Comparison of ENCODE assay signal across 25 mouse cellular contexts in the genomic region with DNA sequence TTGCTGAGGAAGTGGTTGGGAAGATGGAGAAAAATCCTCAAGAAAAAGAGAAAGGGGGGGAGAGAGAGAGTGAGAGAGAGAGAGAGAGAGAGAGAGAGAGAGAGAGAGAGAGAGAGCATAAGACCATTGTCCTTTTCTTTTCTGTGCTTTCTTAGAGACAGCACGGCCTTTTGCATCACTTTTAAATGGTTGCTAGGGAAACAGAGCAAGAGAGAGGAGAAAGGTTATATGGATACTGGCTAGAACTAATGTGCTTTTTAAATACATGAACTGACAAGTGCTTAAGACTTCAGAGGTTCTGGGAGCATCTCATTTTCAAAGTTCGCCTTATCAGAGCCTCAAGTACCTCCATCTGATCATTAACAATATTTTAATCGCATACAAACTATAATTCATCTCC.
DNase-seq lines count a peak whose midpoint lies in the region; ATAC-seq and TF ChIP-seq lines count a peak whose summit lies in the region.
"Had no signal": no experiment of that assay in that cellular context is flagged by ENCODE, and none has a peak within 500 bp of the region (broad histone marks: within the 10 kb centered on the region; RNA-seq: fewer than 3 reads in every experiment).

No protein-coding gene starts in this region.

- 85% methylated on average over 3 of the region's 3 CpGs for WGBS in forebrain, embryonic 10.5 days
- WGBS in forebrain, embryonic 13.5 days: 64% methylated on average over 3 of the region's 3 CpGs
- WGBS in midbrain, embryonic 13.5 days: 64% methylated on average over 3 of the region's 3 CpGs
- 80% methylated on average over 3 of the region's 3 CpGs for WGBS in midbrain, embryonic 10.5 days
- 51% methylated on average over 3 of the region's 3 CpGs for WGBS in midbrain, embryonic 16.5 days

- peaks cover 29% of the 10 kb centered on the region for H3K4me1 ChIP-seq in forebrain, embryonic 10.5 days
- H3K4me1 ChIP-seq in forebrain, embryonic 13.5 days: no peaks in the 10 kb centered on the region
- peaks cover 12% of the 10 kb centered on the region; the same call in 1 of the 2 replicates for H3K4me1 ChIP-seq in midbrain, embryonic 13.5 days (replicated peaks)
- H3K4me1 ChIP-seq in midbrain, embryonic 10.5 days: peaks cover 26% of the 10 kb centered on the region
- peaks cover 9% of the 10 kb centered on the region for H3K4me1 ChIP-seq in midbrain, embryonic 16.5 days (ENCODE audit: control insufficient read depth, insufficient read depth, low read length)
- H3K4me1 ChIP-seq: embryonic facial prominence, embryonic 12.5 days; forebrain, embryonic 15.5 days had no signal

- no peak for TF ChIP-seq CTCF in brain, embryonic 14.5 days (IDR thresholded peaks at IDR 0.05; ENCODE audit: borderline replicate concordance, extremely low read depth, insufficient read depth, insufficient read length)

- no peaks in the 10 kb centered on the region for H3K9me3 ChIP-seq in forebrain, embryonic 10.5 days
- H3K9me3 ChIP-seq in forebrain, embryonic 13.5 days (replicated peaks): no peaks in the 10 kb centered on the region
- H3K9me3 ChIP-seq in midbrain, embryonic 13.5 days: no peaks in the 10 kb centered on the region
- no peaks in the 10 kb centered on the region for H3K9me3 ChIP-seq in midbrain, embryonic 10.5 days (replicated peaks)
- no peaks in the 10 kb centered on the region for H3K9me3 ChIP-seq in midbrain, embryonic 16.5 days (replicated peaks; ENCODE audit: control insufficient read depth, low read length, poor library complexity, severe bottlenecking)
- H3K9me3 ChIP-seq: embryonic facial prominence, embryonic 10.5 days; embryonic facial prominence, embryonic 12.5 days; forebrain, embryonic 15.5 days; G1E had no signal

- peak overlapping the region; percentile 44; the same call in 1 of the 2 replicates for H3K27ac ChIP-seq in forebrain, embryonic 10.5 days
- H3K27ac ChIP-seq in forebrain, embryonic 13.5 days: no peak overlapping the region
- peak overlapping the region; percentile 44; the same call in 1 of the 2 replicates for H3K27ac ChIP-seq in midbrain, embryonic 13.5 days
- no peak overlapping the region for H3K27ac ChIP-seq in midbrain, embryonic 10.5 days (replicated peaks)
- peak overlapping the region; percentile 77 for H3K27ac ChIP-seq in midbrain, embryonic 16.5 days (ENCODE audit: low read length)
- H3K27ac ChIP-seq: embryonic facial prominence, embryonic 10.5 days; embryonic facial prominence, embryonic 12.5 days; forebrain, embryonic 15.5 days had no signal

- H3K4me3 ChIP-seq in forebrain, embryonic 10.5 days: no peak overlapping the region
- H3K4me3 ChIP-seq in forebrain, embryonic 13.5 days: no peak overlapping the region
- no peak overlapping the region for H3K4me3 ChIP-seq in midbrain, embryonic 13.5 days (replicated peaks)
- no peak overlapping the region for H3K4me3 ChIP-seq in midbrain, embryonic 10.5 days
- H3K4me3 ChIP-seq in midbrain, embryonic 16.5 days (ENCODE audit: low read depth, low read length): no peak overlapping the region
- H3K4me3 ChIP-seq: embryonic facial prominence, embryonic 10.5 days; embryonic facial prominence, embryonic 12.5 days; forebrain, embryonic 15.5 days had no signal

- H3K4me2 ChIP-seq in forebrain, embryonic 13.5 days: no peak overlapping the region
- H3K4me2 ChIP-seq in midbrain, embryonic 13.5 days (replicated peaks): no peak overlapping the region
- H3K4me2 ChIP-seq in midbrain, embryonic 16.5 days (ENCODE audit: low read length): no peak overlapping the region
- H3K4me2 ChIP-seq: embryonic facial prominence, embryonic 12.5 days; forebrain, embryonic 15.5 days had no signal

- H3K36me3 ChIP-seq in forebrain, embryonic 10.5 days (replicated peaks): no peaks in the 10 kb centered on the region
- no peaks in the 10 kb centered on the region for H3K36me3 ChIP-seq in forebrain, embryonic 13.5 days (ENCODE audit: poor library complexity, severe bottlenecking)
- no peaks in the 10 kb centered on the region for H3K36me3 ChIP-seq in midbrain, embryonic 13.5 days
- no peaks in the 10 kb centered on the region for H3K36me3 ChIP-seq in midbrain, embryonic 10.5 days
- no peaks in the 10 kb centered on the region for H3K36me3 ChIP-seq in midbrain, embryonic 16.5 days (ENCODE audit: control insufficient read depth, insufficient read depth, low read length)
- H3K36me3 ChIP-seq: embryonic facial prominence, embryonic 10.5 days; embryonic facial prominence, embryonic 12.5 days; forebrain, embryonic 15.5 days; G1E had no signal

- ATAC-seq in forebrain, embryonic 13.5 days: no peak
- no peak for ATAC-seq in midbrain, embryonic 13.5 days
- peak; percentile 56; the same call in 1 of the 2 replicates for ATAC-seq in midbrain, embryonic 16.5 days
- ATAC-seq: activated CD4-positive, CD25-positive, alpha-beta regulatory T cell, adult 4 months; CD4-positive, CD25-positive, alpha-beta regulatory T cell, adult 4 months; forebrain, embryonic 15.5 days; forebrain, postnatal 0 days; Patski had no signal

- no peak for TF ChIP-seq POLR2A in brain, embryonic 14.5 days (IDR thresholded peaks at IDR 0.05; ENCODE audit: borderline replicate concordance, extremely low read depth, insufficient read depth, insufficient read length, poor library complexity, severe bottlenecking)

- intact Hi-C loops in heart, postnatal 25 days (cut with DNase I): no loop called here

- DNase-seq in forebrain, embryonic 10.5 days (ENCODE audit: extremely low spot score, low spot score): no peak
- no peak for DNase-seq in midbrain, embryonic 10.5 days (ENCODE audit: low spot score)
- DNase-seq in brain, embryonic 14.5 days (ENCODE audit: low read depth): peak; percentile 54
- no peak for DNase-seq in kidney, postnatal 14 days
- DNase-seq in heart, postnatal 25 days (ENCODE audit: low spot score): no peak
- DNase-seq: adrenal gland, postnatal 10 days; adrenal gland, postnatal 25 days; B cell, adult 2 months; cerebellum, adult 11-12 months; cerebellum, adult 2 months; cerebellum, adult 9-10 months; cerebellum, postnatal 10 days; cerebellum, postnatal 25 days; forebrain, postnatal 0 days had no signal

- no peaks in the 10 kb centered on the region for H3K27me3 ChIP-seq in forebrain, embryonic 10.5 days (ENCODE audit: poor library complexity, severe bottlenecking)
- H3K27me3 ChIP-seq in forebrain, embryonic 13.5 days: no peaks in the 10 kb centered on the region
- no peaks in the 10 kb centered on the region for H3K27me3 ChIP-seq in midbrain, embryonic 13.5 days
- no peaks in the 10 kb centered on the region for H3K27me3 ChIP-seq in midbrain, embryonic 10.5 days (ENCODE audit: low read depth, poor library complexity, severe bottlenecking)
- no peaks in the 10 kb centered on the region for H3K27me3 ChIP-seq in midbrain, embryonic 16.5 days (ENCODE audit: control insufficient read depth, insufficient read depth, low read depth, low read length)
- H3K27me3 ChIP-seq: CH12.LX; embryonic facial prominence, embryonic 12.5 days; forebrain, embryonic 15.5 days had no signal

- no peak overlapping the region for H3K9ac ChIP-seq in forebrain, embryonic 13.5 days
- H3K9ac ChIP-seq in midbrain, embryonic 13.5 days (replicated peaks): no peak overlapping the region
- H3K9ac ChIP-seq in midbrain, embryonic 16.5 days (ENCODE audit: low read depth, low read length): no peak overlapping the region
- H3K9ac ChIP-seq: embryonic facial prominence, embryonic 12.5 days; forebrain, embryonic 15.5 days; forebrain, postnatal 0 days had no signal

Comparison
In these comparisons a context has a peak if more than half of its experiments do, and no peak if none do; other contexts are left out.
1. H3K27ac ChIP-seq: peak in forebrain, embryonic 10.5 days (single experiment), midbrain, embryonic 13.5 days (single experiment) and midbrain, embryonic 16.5 days (single experiment); none in forebrain, embryonic 13.5 days (single experiment) and midbrain, embryonic 10.5 days (single experiment).